Mouse (Mus musculus) neural tube, embryonic 14.5 days (tissue): ENCODE data around the gene Fra10ac1. TPM values are rescaled to one million over a fixed set of nuclear protein-coding genes. Genes with fewer than 3 reads are reported as not detected.

Source experiments
- ATAC-seq: fragments of 200-750 bp; cut with Nextera tagmentation; 2 replicates; pipeline ENCODE4 v1.8.0; 2017; ENCODE audit warnings: low read depth, mild to moderate bottlenecking, moderate TSS enrichment, moderate library complexity
- H3K27ac ChIP-seq: fragments of 300-500 bp; sonication (generic); 2 replicates; pipeline ENCODE4 v1.5.1; 2014; ENCODE audit warnings: low read depth, mild to moderate bottlenecking, control low read depth, low read length, moderate library complexity, mixed read lengths
- H3K27me3 ChIP-seq: fragments of 300-500 bp; sonication (generic); 2 replicates; pipeline ENCODE4 v1.6.1; 2014; ENCODE audit warnings: low read length; ENCODE audit not compliant: control insufficient read depth, insufficient read depth
- H3K36me3 ChIP-seq: fragments of 300-500 bp; sonication (generic); 2 replicates; pipeline ENCODE4 v1.6.1; 2014; ENCODE audit warnings: low read length, mixed read lengths; ENCODE audit not compliant: control insufficient read depth, insufficient read depth
- H3K4me1 ChIP-seq: fragments of 300-500 bp; sonication (generic); 2 replicates; pipeline ENCODE4 v1.6.1; 2014; ENCODE audit warnings: low read length; ENCODE audit not compliant: control insufficient read depth, insufficient read depth
- H3K4me2 ChIP-seq: fragments of 300-500 bp; sonication (generic); 2 replicates; pipeline ENCODE4 v1.6.1; 2014; ENCODE audit warnings: mild to moderate bottlenecking, low read depth, low read length, control low read depth
- H3K4me3 ChIP-seq: fragments of 300-500 bp; sonication (generic); 2 replicates; pipeline ENCODE4 v1.5.1; 2014; ENCODE audit warnings: low read depth, low read length, control low read depth, mixed read lengths
- H3K9ac ChIP-seq: fragments of 300-500 bp; sonication (generic); replicated peaks from 2 replicates; pipeline ENCODE4 v1.6.1; 2014; ENCODE audit warnings: low read depth, mild to moderate bottlenecking, control low read depth, low read length, mixed read lengths
- H3K9me3 ChIP-seq: fragments of 300-500 bp; sonication (generic); 2 replicates; pipeline ENCODE4 v1.6.1; 2016; ENCODE audit warnings: low read length; ENCODE audit not compliant: control insufficient read depth
- WGBS: fragments of 180-500 bp; shearing (Covaris S2); extraction: QIAGEN DNeasy Blood & Tissue Kit; methylation state at CpG from one replicate; pipeline ENCODE4 v1.1.7; 2014; 5-methylcytosine and 5-hydroxymethylcytosine counted together
- polyA plus RNA-seq: library from polyadenylated mRNA; unstranded; fragments of >200 nt; fragmentation: Nextera tagmentation; extraction: Ambion mirVana; gene quantifications from 2 replicates; pipeline ENCODE4 v1.2.1, GENCODE M21; 2014

The Fra10ac1 gene
- polyA plus RNA-seq, 1 experiment from 2014 or later: 38.5 TPM

DNA sequence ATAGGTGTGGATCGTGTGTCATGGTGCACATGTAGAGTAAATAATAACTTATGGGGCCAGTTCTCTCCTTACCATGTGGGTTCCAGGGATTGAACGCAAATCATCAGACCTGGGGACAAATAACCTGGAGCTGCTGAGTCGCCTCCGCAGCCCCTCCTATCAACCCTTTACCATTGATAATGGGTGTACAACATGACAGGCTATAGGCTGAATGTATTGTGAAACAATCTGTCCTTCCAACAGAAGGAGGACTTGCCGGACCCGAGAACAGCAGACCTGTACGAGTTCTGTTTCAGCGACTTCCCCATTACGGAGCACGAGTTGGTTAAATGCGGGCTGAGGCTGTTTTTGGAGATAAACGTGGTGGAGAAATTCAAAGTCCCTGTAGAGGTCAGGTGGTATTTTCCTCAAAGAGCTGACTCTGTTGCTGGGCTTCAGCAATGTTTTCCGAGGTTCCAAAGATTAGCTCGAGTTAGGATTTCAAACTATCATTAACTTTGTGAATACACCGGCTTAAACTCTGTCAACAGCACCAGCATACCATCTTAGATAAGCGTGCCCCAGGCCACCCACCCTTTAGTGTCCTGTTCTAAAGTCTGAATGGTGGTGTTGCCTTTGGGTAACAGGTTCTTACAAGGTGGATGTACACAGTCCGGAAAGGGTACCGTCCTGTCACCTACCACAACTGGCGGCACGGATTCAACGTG, 62.2 kb downstream of the Fra10ac1 start:
- Histone ChIP-seq H3K9ac (no peak overlapping the region), H3K36me3 (no peaks in the 10 kb centered on the region), H3K4me2 (no peak overlapping the region), H3K27ac (no peak overlapping the region), H3K27me3 (no peaks in the 10 kb centered on the region), H3K4me1 (no peaks in the 10 kb centered on the region), H3K9me3 (no peaks in the 10 kb centered on the region), H3K4me3 (no peak overlapping the region)
- WGBS: 94% methylated on average over 21 of the region's 21 CpGs
- no peak for ATAC-seq

DNA sequence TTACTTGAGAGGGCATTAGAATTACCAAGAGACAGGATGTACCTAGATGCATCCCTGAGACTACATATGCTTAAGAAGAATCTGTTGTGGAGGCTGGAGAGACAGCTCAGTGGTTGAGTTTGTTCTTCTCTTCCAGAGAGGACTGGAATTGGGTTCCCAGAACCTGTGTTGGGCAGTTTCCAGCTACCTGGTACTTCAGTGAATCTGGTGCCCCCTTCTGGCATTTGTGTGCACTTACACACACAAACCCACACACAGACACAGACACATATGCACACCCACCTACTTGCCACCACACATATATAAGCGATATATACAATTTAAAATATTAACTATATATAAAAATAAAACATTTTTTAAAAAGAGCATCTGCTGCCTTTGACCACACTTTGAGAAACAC, 67.7 kb downstream of the Fra10ac1 start:
- H3K36me3 ChIP-seq: no peaks in the 10 kb centered on the region
- H3K4me2 ChIP-seq: no peak overlapping the region
- H3K4me1 ChIP-seq: no peaks in the 10 kb centered on the region
- ATAC-seq: no peak
- no peaks in the 10 kb centered on the region for H3K27me3 ChIP-seq
- no peaks in the 10 kb centered on the region for H3K9me3 ChIP-seq
- H3K4me3 ChIP-seq: no peak overlapping the region
- H3K27ac ChIP-seq: no peak overlapping the region
- WGBS: 97% methylated on average over 1 of the region's 1 CpGs
- no peak overlapping the region for H3K9ac ChIP-seq

DNA sequence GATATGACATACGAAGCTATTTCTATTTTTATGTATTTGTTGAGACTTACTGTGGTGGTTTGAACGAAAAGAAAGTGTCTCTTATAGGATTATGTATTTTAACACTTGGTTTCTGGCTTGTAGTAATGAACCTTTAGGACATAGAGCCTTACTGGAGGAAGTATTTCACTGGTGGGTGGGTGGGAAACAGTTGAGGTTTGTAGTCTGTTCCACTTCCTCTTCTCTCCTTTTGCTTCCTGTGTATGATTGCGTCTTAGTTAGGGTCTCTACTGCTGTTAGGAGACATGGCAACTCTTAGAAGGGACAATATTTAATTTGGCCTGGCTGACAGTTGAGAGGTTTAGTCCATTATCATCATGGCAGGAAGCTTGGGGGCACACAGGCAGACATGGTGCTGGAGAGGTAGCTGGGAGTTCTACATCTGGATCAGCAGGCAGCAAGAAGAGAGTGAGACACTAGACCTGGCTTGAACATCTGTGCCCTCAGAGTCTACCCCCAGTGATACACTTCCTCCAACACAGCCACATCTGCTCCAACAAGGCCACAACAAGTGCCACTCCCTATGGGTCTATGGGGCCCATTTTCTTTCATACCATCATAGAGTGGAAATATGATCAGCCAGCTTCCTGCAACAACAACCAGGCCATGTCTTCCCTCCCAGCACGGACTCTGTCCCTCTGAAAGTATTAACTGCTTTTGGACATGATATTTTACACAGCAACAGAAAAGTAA, 80.2 kb downstream of the Fra10ac1 start:
- Histone ChIP-seq H3K27ac (no peak overlapping the region), H3K36me3 (no peaks in the 10 kb centered on the region), H3K4me2 (no peak overlapping the region), H3K9me3 (no peaks in the 10 kb centered on the region), H3K9ac (no peak overlapping the region), H3K4me3 (no peak overlapping the region), H3K4me1 (no peaks in the 10 kb centered on the region), H3K27me3 (no peaks in the 10 kb centered on the region)
- WGBS: 81% methylated on average over 4 of the region's 4 CpGs
- no peak for ATAC-seq

Other genes starting within 250 kb of the Fra10ac1 start
- 0.74 and 4.0 TPM in 2 replicates for gene Myof, start 180.6 kb downstream of the Fra10ac1 start, polyA plus RNA-seq
- gene Cep55, start 169.1 kb downstream of the Fra10ac1 start, polyA plus RNA-seq: 2.7 and 2.8 TPM in 2 replicates
- gene Ffar4, start 127.1 kb downstream of the Fra10ac1 start, polyA plus RNA-seq: 0.43 TPM in 1 of 2 replicates, not detected in the other
- gene Rbp4, start 98.9 kb downstream of the Fra10ac1 start, polyA plus RNA-seq: 1.6 and 6.9 TPM in 2 replicates
- gene Pde6c, start 91.4 kb downstream of the Fra10ac1 start, polyA plus RNA-seq: not detected in 2 replicates
- gene Lgi1, start 40.4 kb upstream of the Fra10ac1 start, polyA plus RNA-seq: 20.7 and 24.0 TPM in 2 replicates
- 0.92 and 1.1 TPM in 2 replicates for gene Slc35g1, start 171.8 kb upstream of the Fra10ac1 start, polyA plus RNA-seq